Mouse (Mus musculus) heart, embryonic 16.5 days (tissue): ENCODE results near the gene Cgref1. TPM values are rescaled to one million over a fixed set of nuclear protein-coding genes. Genes with fewer than 3 reads are reported as not detected.
A peak's percentile ranks its signal among the peaks of the same experiment; 100 is the strongest.

Experiments
- ATAC-seq: fragments of 200-750 bp; cut with Nextera tagmentation; replicated peaks from 2 replicates; pipeline ENCODE4 v1.8.0; 2017; ENCODE audit warnings: moderate number of reproducible peaks; ENCODE audit not compliant: insufficient read depth, low FRiP score; ENCODE audit errors: extremely low read depth
- H3K27ac ChIP-seq: fragments of 300-500 bp; sonication (generic); 2 replicates; pipeline ENCODE4 v1.5.1; 2014; ENCODE audit warnings: mild to moderate bottlenecking, low read length, control low read depth, moderate library complexity
- H3K27me3 ChIP-seq: fragments of 300-500 bp; sonication (generic); 2 replicates; pipeline ENCODE4 v1.6.1; 2014; ENCODE audit warnings: low read length, mixed read lengths; ENCODE audit not compliant: control insufficient read depth, insufficient read depth
- H3K36me3 ChIP-seq: fragments of 300-500 bp; sonication (generic); 2 replicates; pipeline ENCODE4 v1.6.1; 2014; ENCODE audit not compliant: control insufficient read depth, insufficient read depth
- H3K4me1 ChIP-seq: fragments of 300-500 bp; sonication (generic); 2 replicates; pipeline ENCODE4 v1.6.1; 2014; ENCODE audit warnings: low read length, mixed read lengths; ENCODE audit not compliant: control insufficient read depth, insufficient read depth
- H3K4me2 ChIP-seq: fragments of 300-500 bp; sonication (generic); 2 replicates; pipeline ENCODE4 v1.6.1; 2014; ENCODE audit warnings: low read depth, mild to moderate bottlenecking, control low read depth, low read length
- H3K4me3 ChIP-seq: fragments of 300-500 bp; sonication (generic); 2 replicates; pipeline ENCODE4 v1.5.1; 2014; ENCODE audit warnings: mild to moderate bottlenecking, control low read depth, low read length
- H3K9ac ChIP-seq: fragments of 300-500 bp; sonication (generic); 2 replicates; pipeline ENCODE4 v1.6.1; 2014; ENCODE audit warnings: low read length, control low read depth
- H3K9me3 ChIP-seq: fragments of 300-500 bp; sonication (generic); replicated peaks from 2 replicates; pipeline ENCODE4 v1.6.1; 2016; ENCODE audit warnings: low read length; ENCODE audit not compliant: control insufficient read depth
- WGBS: fragments of 180-500 bp; shearing (Covaris S2); extraction: QIAGEN DNeasy Blood & Tissue Kit; methylation state at CpG from one replicate; pipeline ENCODE4 v1.1.7; 2014; 5-methylcytosine and 5-hydroxymethylcytosine counted together
- polyA plus RNA-seq: library from polyadenylated mRNA; unstranded; fragments of >200 nt; fragmentation: Nextera tagmentation; extraction: Ambion mirVana; gene quantifications from 2 replicates; pipeline ENCODE4 v1.2.1, GENCODE M21; 2015

Cgref1 gene
- polyA plus RNA-seq, 1 experiment from 2014 or later, result 2.6 TPM

GRCm38 (mm10) chr5:30887331-30887761 lies 58.0 kb downstream of the Cgref1 start:
- Histone ChIP-seq H3K9ac (peak overlapping the region; percentile 88), H3K27me3 (no peaks in the 10 kb centered on the region), H3K36me3 (peaks cover 14% of the 10 kb centered on the region), H3K4me1 (peaks cover 16% of the 10 kb centered on the region), H3K4me3 (peak overlapping the region; percentile 86), H3K4me2 (peak overlapping the region; percentile 84), H3K27ac (peak overlapping the region; percentile 91), H3K9me3 (no peaks in the 10 kb centered on the region)
- peak; percentile 29 for ATAC-seq
- WGBS, result under 1% methylated on average over 19 of the region's 19 CpGs

GRCm38 (mm10) chr5:30886731-30887130 lies 58.7 kb downstream of the Cgref1 start:
- Histone ChIP-seq H3K4me2 (peak overlapping the region; percentile 84), H3K9ac (peak overlapping the region; percentile 88), H3K27me3 (no peaks in the 10 kb centered on the region), H3K36me3 (peaks cover 8% of the 10 kb centered on the region), H3K4me3 (peak overlapping the region; percentile 86), H3K9me3 (no peaks in the 10 kb centered on the region), H3K4me1 (peaks cover 16% of the 10 kb centered on the region), H3K27ac (peak overlapping the region; percentile 91)
- 31% methylated on average over 5 of the region's 5 CpGs for WGBS
- ATAC-seq, result no peak

GRCm38 (mm10) chr5:30886209-30886608 lies 59.2 kb downstream of the Cgref1 start:
- no peak overlapping the region for H3K4me3 ChIP-seq
- WGBS, result 36% methylated on average over 4 of the region's 4 CpGs
- H3K9ac ChIP-seq, result no peak overlapping the region

More at GRCm38 (mm10) chr5:30886209-30886608, 59.2 kb downstream of the Cgref1 start:
- ATAC-seq, result no peak
- H3K36me3 ChIP-seq, result peaks cover 2% of the 10 kb centered on the region; the same call in 1 of the 2 replicates
- H3K27ac ChIP-seq, result no peak overlapping the region
- H3K27me3 ChIP-seq, result no peaks in the 10 kb centered on the region
- H3K4me2 ChIP-seq, result peak overlapping the region; percentile 84; the same call in 1 of the 2 replicates
- H3K9me3 ChIP-seq, result no peaks in the 10 kb centered on the region
- H3K4me1 ChIP-seq, result peaks cover 16% of the 10 kb centered on the region

Other genes with a start within 250 kb of the Cgref1 start
- gene Dpysl5, start 234.0 kb downstream of the Cgref1 start, polyA plus RNA-seq, result 2.0 and 2.2 TPM in 2 replicates
- gene Mapre3, start 130.9 kb downstream of the Cgref1 start, polyA plus RNA-seq, result 18.2 and 19.8 TPM in 2 replicates
- 58.8 and 61.7 TPM in 2 replicates for gene Tmem214, start 77.6 kb downstream of the Cgref1 start, polyA plus RNA-seq
- 10.8 and 11.8 TPM in 2 replicates for gene Agbl5, start 56.9 kb downstream of the Cgref1 start, polyA plus RNA-seq
- 349 and 355 TPM in 2 replicates for gene Ost4, start 37.8 kb downstream of the Cgref1 start, polyA plus RNA-seq
- 145 and 157 TPM in 2 replicates for gene Emilin1, start 32.2 kb downstream of the Cgref1 start, polyA plus RNA-seq
- 12.9 and 15.0 TPM in 2 replicates for gene Khk, start 24.2 kb downstream of the Cgref1 start, polyA plus RNA-seq
- gene Preb, start 14.8 kb upstream of the Cgref1 start, polyA plus RNA-seq, result 95.9 and 96.5 TPM in 2 replicates
- 0.09 and 0.24 TPM in 2 replicates for gene Tcf23, start 23.1 kb upstream of the Cgref1 start, polyA plus RNA-seq
- gene Atraid, start 102.7 kb upstream of the Cgref1 start, polyA plus RNA-seq, result 117 and 121 TPM in 2 replicates
- 9.4 and 9.5 TPM in 2 replicates for gene Slc5a6, start 103.3 kb upstream of the Cgref1 start, polyA plus RNA-seq
- gene Cad, start 109.2 kb upstream of the Cgref1 start, polyA plus RNA-seq, result 14.4 and 18.4 TPM in 2 replicates
- not detected in 2 replicates for gene Dnajc5g, start 160.7 kb upstream of the Cgref1 start, polyA plus RNA-seq
- 0.27 and 0.35 TPM in 2 replicates for gene Slc30a3, start 162.6 kb upstream of the Cgref1 start, polyA plus RNA-seq
- 8.1 and 11.2 TPM in 2 replicates for gene Trim54, start 171.1 kb upstream of the Cgref1 start, polyA plus RNA-seq
- gene Ucn, start 193.2 kb upstream of the Cgref1 start, polyA plus RNA-seq, result not detected in 2 replicates
- 87.6 and 91.5 TPM in 2 replicates for gene Mpv17, start 208.7 kb upstream of the Cgref1 start, polyA plus RNA-seq
- 0.63 and 1.3 TPM in 2 replicates for gene Gm29609, start 234.3 kb upstream of the Cgref1 start, polyA plus RNA-seq
- gene Gtf3c2, start 234.6 kb upstream of the Cgref1 start, polyA plus RNA-seq, result 39.7 and 46.4 TPM in 2 replicates
- gene Snx17, start 247.6 kb upstream of the Cgref1 start, polyA plus RNA-seq, result 113 and 122 TPM in 2 replicates
- gene Eif2b4, start 247.8 kb upstream of the Cgref1 start, polyA plus RNA-seq, result 61.4 and 73.3 TPM in 2 replicates